12 mouse cellular contexts compared by ENCODE assay signal in genomic region chr5:118769143-118769542, GRCm38 (mm10).
DNase-seq lines count a peak whose midpoint lies in the region; ATAC-seq lines count a peak whose summit lies in the region.
"Had no signal": no experiment of that assay in that cellular context is flagged by ENCODE, and none has a peak within 500 bp of the region (broad histone marks: within the 10 kb centered on the region; RNA-seq: fewer than 3 reads in every experiment).

No protein-coding gene starts in this region.

- peaks cover 23% of the 10 kb centered on the region for H3K27me3 ChIP-seq in forebrain, embryonic 10.5 days (ENCODE audit: poor library complexity, severe bottlenecking)
- H3K27me3 ChIP-seq in hindbrain, embryonic 12.5 days = peaks cover 16% of the 10 kb centered on the region
- 0 out of 2 replicates have a peak, but pooled peaks cover 7% of the 10 kb centered on the region for H3K27me3 ChIP-seq in neural tube, embryonic 13.5 days

- peaks cover 29% of the 10 kb centered on the region for H3K4me1 ChIP-seq in forebrain, embryonic 10.5 days
- peaks cover 8% of the 10 kb centered on the region for H3K4me1 ChIP-seq in hindbrain, embryonic 12.5 days
- peaks cover 23% of the 10 kb centered on the region for H3K4me1 ChIP-seq in neural tube, embryonic 13.5 days (replicated peaks)

- peak overlapping the region; percentile 68 for H3K27ac ChIP-seq in forebrain, embryonic 10.5 days
- H3K27ac ChIP-seq in hindbrain, embryonic 12.5 days = peak overlapping the region; percentile 66
- H3K27ac ChIP-seq in neural tube, embryonic 13.5 days (replicated peaks) = peak overlapping the region; percentile 56

- peaks cover 12% of the 10 kb centered on the region; the same call in 1 of the 2 replicates for H3K36me3 ChIP-seq in forebrain, embryonic 10.5 days (replicated peaks)
- H3K36me3 ChIP-seq in hindbrain, embryonic 12.5 days = peaks cover 6% of the 10 kb centered on the region; the same call in 1 of the 2 replicates
- H3K36me3 ChIP-seq in neural tube, embryonic 13.5 days = 0 out of 2 replicates have a peak, but pooled peaks cover 8% of the 10 kb centered on the region

- no peak overlapping the region for H3K9ac ChIP-seq in hindbrain, embryonic 12.5 days
- no peak overlapping the region for H3K9ac ChIP-seq in neural tube, embryonic 13.5 days

- no peak overlapping the region for H3K4me3 ChIP-seq in forebrain, embryonic 10.5 days
- no peak overlapping the region for H3K4me3 ChIP-seq in hindbrain, embryonic 12.5 days
- no peak overlapping the region for H3K4me3 ChIP-seq in neural tube, embryonic 13.5 days

- H3K9me3 ChIP-seq in forebrain, embryonic 10.5 days = no peaks in the 10 kb centered on the region
- no peaks in the 10 kb centered on the region for H3K9me3 ChIP-seq in hindbrain, embryonic 12.5 days (replicated peaks)
- no peaks in the 10 kb centered on the region for H3K9me3 ChIP-seq in neural tube, embryonic 13.5 days

- ATAC-seq in hindbrain, embryonic 12.5 days (ENCODE audit: low FRiP score) = peak; percentile 82
- ATAC-seq in neural tube, embryonic 13.5 days (ENCODE audit: low read depth) = peak; percentile 61; the same call in 1 of the 2 replicates
- ATAC-seq: intestine, embryonic 16.5 days had no signal

- no peak overlapping the region for H3K4me2 ChIP-seq in hindbrain, embryonic 12.5 days (replicated peaks)
- H3K4me2 ChIP-seq in neural tube, embryonic 13.5 days = no peak overlapping the region

- peak; percentile 13 for DNase-seq in embryo, embryonic 11.5 days (ENCODE audit: low read depth, low spot score)
- peak; percentile 71 for DNase-seq in forebrain, embryonic 10.5 days (ENCODE audit: extremely low spot score, low spot score)
- DNase-seq in cerebellum, adult 11 months = no peak
- DNase-seq in frontal cortex, postnatal 14 days (ENCODE audit: low spot score in 2 of 2) = no peak
- DNase-seq in heart, adult 11 months = no peak
- DNase-seq: adrenal gland, postnatal 10 days; heart, postnatal 10 days; kidney, postnatal 25 days; thymus, postnatal 36 days had no signal

- 35% methylated on average over 6 of the region's 6 CpGs for WGBS in forebrain, embryonic 10.5 days
- WGBS in hindbrain, embryonic 12.5 days = 17% methylated on average over 6 of the region's 6 CpGs
- 11% methylated on average over 6 of the region's 6 CpGs for WGBS in neural tube, embryonic 13.5 days

Comparison
In these comparisons a context has a peak if more than half of its experiments do, and no peak if none do; other contexts are left out.
1. DNase-seq: peak in embryo, embryonic 11.5 days (single experiment) and forebrain, embryonic 10.5 days (single experiment); none in cerebellum, adult 11 months (single experiment), frontal cortex, postnatal 14 days (0 of 2) and heart, adult 11 months (single experiment).
2. Peak in every context shown above with its lines, with median percentiles within 50 percentile points of each other: H3K27ac ChIP-seq.